Mouse (Mus musculus): ENCODE measurements around the gene Krt13. TPM values are rescaled to one million over a fixed set of nuclear protein-coding genes. Genes with fewer than 3 reads are reported as not detected.

The Krt13 gene
- polyA plus RNA-seq, 1 experiment from 2014 or later: 0.37 TPM

DNA sequence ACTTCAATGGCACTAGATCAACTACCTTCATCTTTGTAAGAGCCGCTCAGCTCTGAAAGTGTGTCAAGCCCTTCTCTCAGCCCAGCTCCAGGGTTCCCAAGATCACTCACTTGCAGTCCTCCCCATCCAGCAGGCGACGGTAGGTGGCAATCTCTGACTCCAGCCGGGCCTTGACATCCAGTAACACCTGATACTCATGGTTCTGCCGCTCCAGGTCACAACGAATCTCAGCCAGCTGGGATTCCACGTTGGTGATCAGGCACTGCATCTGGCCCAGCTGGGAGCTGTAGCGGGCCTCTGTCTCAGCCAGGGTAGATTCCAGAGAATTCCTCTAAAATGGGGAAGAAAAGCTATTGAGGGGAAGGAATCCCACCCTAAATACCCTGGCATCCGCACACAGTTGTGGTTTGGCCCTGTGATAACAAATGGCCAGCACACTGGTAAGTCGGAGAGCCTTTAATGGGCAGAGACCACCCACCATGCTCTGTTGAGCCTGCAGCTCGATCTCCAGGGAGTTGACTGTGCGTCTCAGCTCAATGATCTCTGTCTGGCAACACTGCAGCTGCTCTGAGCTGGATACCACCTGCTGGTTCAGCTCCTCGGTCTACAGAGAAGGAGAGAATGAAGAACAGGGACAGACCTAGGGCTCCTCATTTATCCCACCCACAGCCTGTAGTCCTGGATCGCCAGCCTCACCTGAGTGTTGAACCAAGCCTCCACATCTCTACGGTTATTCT is 18.5 kb downstream of the Krt13 start:
- H3K4me3 ChIP-seq (replicated peaks): no peak overlapping the region
- H3K27ac ChIP-seq (replicated peaks): no peak overlapping the region
- 0 out of 2 replicates have a peak, but pooled peaks cover 2% of the 10 kb centered on the region for H3K4me1 ChIP-seq
- ATAC-seq (ENCODE audit: low FRiP score): no peak
- H3K9me3 ChIP-seq (replicated peaks): no peaks in the 10 kb centered on the region
- H3K4me2 ChIP-seq: no peak overlapping the region
- no peak overlapping the region for H3K9ac ChIP-seq (replicated peaks)
- no peaks in the 10 kb centered on the region for H3K36me3 ChIP-seq
- H3K27me3 ChIP-seq (replicated peaks): no peaks in the 10 kb centered on the region
- WGBS: 68% methylated on average over 15 of the region's 15 CpGs

DNA sequence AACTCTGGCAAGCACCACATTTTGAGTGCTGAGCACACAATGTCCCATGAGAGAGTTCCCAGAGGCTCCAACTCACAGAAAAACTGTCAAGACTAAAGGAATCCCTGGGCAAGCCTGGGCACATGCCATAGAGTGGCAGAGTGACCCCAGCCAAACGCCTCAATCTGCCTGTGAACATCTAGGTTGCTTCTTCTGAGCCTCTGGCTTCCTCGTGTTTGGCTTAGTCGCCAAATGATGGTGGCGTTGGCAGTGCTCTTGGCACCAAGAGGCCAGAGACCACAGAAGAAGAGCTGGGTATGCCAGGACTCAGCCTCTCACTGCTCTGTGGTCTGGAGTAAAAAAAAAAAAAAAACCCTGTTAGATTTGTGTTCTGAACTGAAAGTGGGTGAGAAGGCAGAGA is 21.0 kb downstream of the Krt13 start:
- H3K9me3 ChIP-seq (replicated peaks): no peaks in the 10 kb centered on the region
- H3K36me3 ChIP-seq: no peaks in the 10 kb centered on the region
- H3K27me3 ChIP-seq (replicated peaks): no peaks in the 10 kb centered on the region
- 91% methylated on average over 4 of the region's 4 CpGs for WGBS
- H3K27ac ChIP-seq (replicated peaks): no peak overlapping the region
- no peak overlapping the region for H3K4me3 ChIP-seq (replicated peaks)
- H3K4me2 ChIP-seq: no peak overlapping the region
- H3K4me1 ChIP-seq: 0 out of 2 replicates have a peak, but pooled peaks cover 3% of the 10 kb centered on the region
- H3K9ac ChIP-seq (replicated peaks): no peak overlapping the region
- no peak for ATAC-seq (ENCODE audit: low FRiP score)

DNA sequence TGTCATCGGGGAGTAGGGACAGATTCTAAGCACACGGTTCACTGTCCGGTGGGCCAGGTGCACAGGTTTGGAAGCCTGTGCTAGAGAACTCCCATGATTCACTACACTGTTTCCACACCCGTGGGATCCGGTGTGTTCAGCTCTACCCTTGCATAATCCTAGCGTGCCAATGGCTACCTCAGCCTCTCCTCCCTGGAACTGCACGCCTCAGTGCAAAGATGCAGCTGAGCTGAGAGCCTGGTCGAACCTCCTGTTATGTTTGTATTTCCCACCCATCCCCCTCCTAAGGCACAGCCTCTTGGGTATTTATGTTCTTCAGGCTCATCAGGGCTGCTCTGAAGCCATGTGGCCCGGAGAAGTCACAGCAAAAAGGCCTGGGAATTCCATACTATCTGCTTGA is 23.5 kb downstream of the Krt13 start:
- Histone ChIP-seq H3K27me3 (replicated peaks) (no peaks in the 10 kb centered on the region), H3K9me3 (replicated peaks) (no peaks in the 10 kb centered on the region), H3K4me2 (no peak overlapping the region), H3K4me3 (replicated peaks) (no peak overlapping the region), H3K9ac (replicated peaks) (no peak overlapping the region), H3K36me3 (no peaks in the 10 kb centered on the region), H3K27ac (replicated peaks) (no peak overlapping the region), H3K4me1 (0 out of 2 replicates have a peak, but pooled peaks cover 3% of the 10 kb centered on the region)
- ATAC-seq (ENCODE audit: low FRiP score): no peak
- WGBS: 81% methylated on average over 9 of the region's 9 CpGs

- no peaks in the 10 kb centered on the region for H3K27me3 ChIP-seq (replicated peaks)
- 77% methylated on average over 9 of the region's 9 CpGs for WGBS
- no peak within 1 kb of the TSS for H3K9ac ChIP-seq (replicated peaks)
- H3K4me3 ChIP-seq (replicated peaks): no peak within 1 kb of the TSS
- no peaks in the 10 kb centered on the region for H3K36me3 ChIP-seq
- no peak for ATAC-seq (ENCODE audit: low FRiP score)
- H3K4me2 ChIP-seq: no peak within 1 kb of the TSS
- H3K9me3 ChIP-seq (replicated peaks): no peaks in the 10 kb centered on the region
- 0 out of 2 replicates have a peak, but pooled peaks cover 3% of the 10 kb centered on the region for H3K4me1 ChIP-seq
- H3K27ac ChIP-seq (replicated peaks): no peak within 1 kb of the TSS
These were observed 25.2 kb downstream of the Krt13 start, which contains the start of gene Krt35 for GRCm38 (mm10) chr11:100096141-100096540. Gene Krt35 (minus strand): TSS chr11:100096241.

DNA sequence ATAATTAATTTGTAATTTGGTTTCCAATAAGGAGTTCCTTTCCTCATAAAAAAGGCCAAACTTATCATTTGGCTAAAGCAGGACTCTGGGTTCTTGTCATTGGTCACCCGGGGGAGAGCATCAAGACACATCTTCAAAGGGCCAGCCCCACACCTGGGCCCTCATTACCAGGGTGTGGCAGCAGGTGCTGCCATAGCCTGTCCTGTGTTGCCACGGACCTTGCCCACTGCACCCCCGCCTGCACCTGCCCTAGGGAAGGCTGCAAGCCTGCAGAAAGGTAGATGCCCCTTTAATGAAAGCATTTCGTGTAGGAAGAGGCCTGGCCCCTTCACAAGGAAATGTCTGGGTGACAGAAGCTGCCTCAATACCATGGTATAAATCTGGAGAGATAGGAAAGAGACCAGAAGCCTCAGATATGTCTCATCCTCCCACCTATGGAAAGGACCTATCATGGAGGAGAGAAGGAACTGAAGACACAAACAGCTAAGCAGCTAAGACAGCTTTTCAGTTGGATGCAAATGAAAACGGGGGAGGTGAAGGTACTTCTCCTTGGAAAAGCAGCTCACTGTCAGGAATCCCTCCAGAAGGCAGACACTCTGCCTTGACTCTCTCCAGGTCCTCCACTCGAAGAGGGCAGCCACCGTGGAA is 32.9 kb downstream of the Krt13 start:
- H3K4me1 ChIP-seq: no peaks in the 10 kb centered on the region
- no peaks in the 10 kb centered on the region for H3K27me3 ChIP-seq (replicated peaks)
- H3K9me3 ChIP-seq (replicated peaks): no peaks in the 10 kb centered on the region
- H3K4me3 ChIP-seq (replicated peaks): no peak overlapping the region
- no peak for ATAC-seq (ENCODE audit: low FRiP score)
- no peak overlapping the region for H3K27ac ChIP-seq (replicated peaks)
- WGBS: 76% methylated on average over 7 of the region's 7 CpGs
- no peak overlapping the region for H3K4me2 ChIP-seq
- no peaks in the 10 kb centered on the region for H3K36me3 ChIP-seq
- H3K9ac ChIP-seq (replicated peaks): no peak overlapping the region

GRCm38 (mm10) chr11:100087861-100088260 is 33.5 kb downstream of the Krt13 start, which contains the start of gene Krt32:
Gene Krt32 (minus strand): TSS chr11:100088226.
- 95% methylated on average over 10 of the region's 10 CpGs for WGBS
- no peaks in the 10 kb centered on the region for H3K36me3 ChIP-seq
- H3K4me1 ChIP-seq: no peaks in the 10 kb centered on the region
- H3K4me3 ChIP-seq (replicated peaks): no peak within 1 kb of the TSS
- H3K9me3 ChIP-seq (replicated peaks): no peaks in the 10 kb centered on the region
- H3K27me3 ChIP-seq (replicated peaks): no peaks in the 10 kb centered on the region
- no peak within 1 kb of the TSS for H3K9ac ChIP-seq (replicated peaks)
- H3K4me2 ChIP-seq: no peak within 1 kb of the TSS
- no peak within 1 kb of the TSS for H3K27ac ChIP-seq (replicated peaks)
- ATAC-seq (ENCODE audit: low FRiP score): no peak

DNA sequence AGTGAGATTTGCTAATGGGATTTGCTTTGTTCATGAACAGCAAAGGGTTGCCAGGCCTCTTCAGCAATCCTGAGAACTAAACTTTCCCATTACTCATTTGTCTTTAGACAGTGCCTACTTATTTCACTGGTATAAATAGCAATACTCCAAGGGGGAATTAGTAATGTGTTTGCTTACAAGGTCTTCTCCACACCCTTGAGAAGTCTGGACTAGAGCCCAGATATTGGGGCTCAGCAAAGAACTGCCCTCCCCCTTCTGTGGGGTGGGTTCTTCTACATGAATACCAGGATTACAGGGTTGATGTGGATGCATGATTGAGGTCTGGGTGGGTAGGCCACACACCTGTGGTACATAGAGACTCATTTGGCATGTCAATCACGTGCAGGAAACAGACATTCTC is 47.5 kb downstream of the Krt13 start:
- 63% methylated on average over 1 of the region's 1 CpGs for WGBS
- Histone ChIP-seq H3K27me3 (replicated peaks) (no peaks in the 10 kb centered on the region), H3K4me2 (no peak overlapping the region), H3K9ac (replicated peaks) (no peak overlapping the region), H3K4me3 (replicated peaks) (no peak overlapping the region), H3K27ac (replicated peaks) (no peak overlapping the region), H3K4me1 (no peaks in the 10 kb centered on the region), H3K36me3 (no peaks in the 10 kb centered on the region), H3K9me3 (replicated peaks) (no peaks in the 10 kb centered on the region)
- no peak for ATAC-seq (ENCODE audit: low FRiP score)

Other genes with a start within 250 kb of the Krt13 start
- not detected in 2 replicates for gene Krtap9-1, start 248.2 kb downstream of the Krt13 start, polyA plus RNA-seq (2015; fragmentation: Nextera tagmentation; extraction: Ambion mirVana)
- not detected in 2 replicates for gene Gm11567, start 242.4 kb downstream of the Krt13 start, polyA plus RNA-seq (2015; fragmentation: Nextera tagmentation; extraction: Ambion mirVana)
- not detected in 2 replicates for gene Krtap31-1, start 213.6 kb downstream of the Krt13 start, polyA plus RNA-seq (2015; fragmentation: Nextera tagmentation; extraction: Ambion mirVana)
- not detected in 2 replicates for gene Gm11565, start 206.8 kb downstream of the Krt13 start, polyA plus RNA-seq (2015; fragmentation: Nextera tagmentation; extraction: Ambion mirVana)
- not detected in 2 replicates for gene Krtap31-2, start 185.3 kb downstream of the Krt13 start, polyA plus RNA-seq (2015; fragmentation: Nextera tagmentation; extraction: Ambion mirVana)
- gene Krtap9-5, start 173.1 kb downstream of the Krt13 start, polyA plus RNA-seq (2015; fragmentation: Nextera tagmentation; extraction: Ambion mirVana): not detected in 2 replicates
- not detected in 2 replicates for gene Krtap29-1, start 142.5 kb downstream of the Krt13 start, polyA plus RNA-seq (2015; fragmentation: Nextera tagmentation; extraction: Ambion mirVana)
- 0.13 and 0.23 TPM in 2 replicates for gene Krtap16-1, start 135.0 kb downstream of the Krt13 start, polyA plus RNA-seq (2015; fragmentation: Nextera tagmentation; extraction: Ambion mirVana)
- gene Krtap17-1, start 127.6 kb downstream of the Krt13 start, polyA plus RNA-seq (2015; fragmentation: Nextera tagmentation; extraction: Ambion mirVana): 0.69 and 1.00 TPM in 2 replicates
- not detected in 2 replicates for gene Krt33a, start 105.4 kb downstream of the Krt13 start, polyA plus RNA-seq (2015; fragmentation: Nextera tagmentation; extraction: Ambion mirVana)
- 0.11 TPM in 1 of 2 replicates, not detected in the other for gene Krt33b, start 91.7 kb downstream of the Krt13 start, polyA plus RNA-seq (2015; fragmentation: Nextera tagmentation; extraction: Ambion mirVana)
- gene Krt34, start 80.0 kb downstream of the Krt13 start, polyA plus RNA-seq (2015; fragmentation: Nextera tagmentation; extraction: Ambion mirVana): not detected in 2 replicates
- gene Krt31, start 71.0 kb downstream of the Krt13 start, polyA plus RNA-seq (2015; fragmentation: Nextera tagmentation; extraction: Ambion mirVana): not detected in 2 replicates
- not detected in 2 replicates for gene Krt32, start 33.3 kb downstream of the Krt13 start, polyA plus RNA-seq (2015; fragmentation: Nextera tagmentation; extraction: Ambion mirVana)
- gene Krt35, start 25.3 kb downstream of the Krt13 start, polyA plus RNA-seq (2015; fragmentation: Nextera tagmentation; extraction: Ambion mirVana): 0.09 TPM in 1 of 2 replicates, not detected in the other
- gene Krt36, start 15.9 kb downstream of the Krt13 start, polyA plus RNA-seq (2015; fragmentation: Nextera tagmentation; extraction: Ambion mirVana): 0.14 TPM in 1 of 2 replicates, not detected in the other
- 3.9 and 4.1 TPM in 2 replicates for gene Krt15, start 14.4 kb upstream of the Krt13 start, polyA plus RNA-seq (2015; fragmentation: Nextera tagmentation; extraction: Ambion mirVana)
- 4.5 and 57.6 TPM in 2 replicates for gene Krt19, start 27.1 kb upstream of the Krt13 start, polyA plus RNA-seq (2015; fragmentation: Nextera tagmentation; extraction: Ambion mirVana)
- 0.06 and 0.08 TPM in 2 replicates for gene Krt9, start 71.7 kb upstream of the Krt13 start, polyA plus RNA-seq (2015; fragmentation: Nextera tagmentation; extraction: Ambion mirVana)
- 1.7 and 6.3 TPM in 2 replicates for gene Krt14, start 86.0 kb upstream of the Krt13 start, polyA plus RNA-seq (2015; fragmentation: Nextera tagmentation; extraction: Ambion mirVana)
- gene Krt16, start 127.3 kb upstream of the Krt13 start, polyA plus RNA-seq (2015; fragmentation: Nextera tagmentation; extraction: Ambion mirVana): 0.27 TPM in 1 of 2 replicates, not detected in the other
- gene Krt17, start 139.5 kb upstream of the Krt13 start, polyA plus RNA-seq (2015; fragmentation: Nextera tagmentation; extraction: Ambion mirVana): 0.73 and 63.9 TPM in 2 replicates
- gene Krt42, start 148.3 kb upstream of the Krt13 start, polyA plus RNA-seq (2015; fragmentation: Nextera tagmentation; extraction: Ambion mirVana): not detected in 2 replicates
- gene Eif1, start 198.3 kb upstream of the Krt13 start, polyA plus RNA-seq (2015; fragmentation: Nextera tagmentation; extraction: Ambion mirVana): 1,270 and 1,336 TPM in 2 replicates
- 0.75 TPM in 1 of 2 replicates, not detected in the other for gene Gast, start 212.8 kb upstream of the Krt13 start, polyA plus RNA-seq (2015; fragmentation: Nextera tagmentation; extraction: Ambion mirVana)
- 233 and 264 TPM in 2 replicates for gene Hap1, start 234.6 kb upstream of the Krt13 start, polyA plus RNA-seq (2015; fragmentation: Nextera tagmentation; extraction: Ambion mirVana)

Measured in neural tube, embryonic 15.5 days (tissue).